Comparison of ENCODE assay signal across 9 mouse cellular contexts in genomic region chr1:156074575-156074974, GRCm38 (mm10). TPM values are rescaled to one million over a fixed set of nuclear protein-coding genes. Genes with fewer than 3 reads are reported as not detected.
DNase-seq lines count a peak whose midpoint lies in the region; ATAC-seq and TF ChIP-seq lines count a peak whose summit lies in the region.
"Had no signal": no experiment of that assay in that cellular context is flagged by ENCODE, and none has a peak within 500 bp of the region (broad histone marks: within the 10 kb centered on the region; RNA-seq: fewer than 3 reads in every experiment).

No protein-coding gene starts in this region.

- peak; percentile 41 for DNase-seq in forebrain, embryonic 10.5 days (ENCODE audit: extremely low spot score, low spot score)
- DNase-seq in forebrain, postnatal 0 days = no peak
- peak; percentile 55 for DNase-seq in neural tube, embryonic 10.5 days (ENCODE audit: extremely low spot score, low spot score)
- DNase-seq in kidney, postnatal 14 days = peak; percentile 73
- DNase-seq in neural tube, embryonic 11.5 days (ENCODE audit: low spot score) = peak; percentile 28
- DNase-seq in urinary bladder, postnatal 36 days (ENCODE audit: low spot score in 2 of 2) = no peak
- DNase-seq in cerebellum, postnatal 14 days = no peak

- H3K9ac ChIP-seq in forebrain, postnatal 0 days = no peak overlapping the region
- no peak overlapping the region for H3K9ac ChIP-seq in neural tube, embryonic 15.5 days (replicated peaks)
- no peak overlapping the region for H3K9ac ChIP-seq in neural tube, embryonic 11.5 days (ENCODE audit: low read length)
- H3K9ac ChIP-seq: midbrain, embryonic 15.5 days had no signal

- peaks cover 42% of the 10 kb centered on the region for H3K4me1 ChIP-seq in forebrain, embryonic 10.5 days
- H3K4me1 ChIP-seq in forebrain, postnatal 0 days (ENCODE audit: insufficient read depth) = no peaks in the 10 kb centered on the region
- H3K4me1 ChIP-seq in neural tube, embryonic 15.5 days = no peaks in the 10 kb centered on the region
- no peaks in the 10 kb centered on the region for H3K4me1 ChIP-seq in neural tube, embryonic 11.5 days (ENCODE audit: control insufficient read depth, insufficient read depth, low read length)
- H3K4me1 ChIP-seq: midbrain, embryonic 15.5 days had no signal

- WGBS in forebrain, embryonic 10.5 days = 63% methylated on average over 8 of the region's 8 CpGs
- 81% methylated on average over 8 of the region's 8 CpGs for WGBS in forebrain, postnatal 0 days
- 70% methylated on average over 8 of the region's 8 CpGs for WGBS in neural tube, embryonic 15.5 days
- WGBS in neural tube, embryonic 11.5 days = 42% methylated on average over 8 of the region's 8 CpGs

- no peak overlapping the region for H3K4me3 ChIP-seq in forebrain, embryonic 10.5 days
- no peak overlapping the region for H3K4me3 ChIP-seq in forebrain, postnatal 0 days (ENCODE audit: low read depth, low read length)
- H3K4me3 ChIP-seq in neural tube, embryonic 15.5 days (replicated peaks) = no peak overlapping the region
- H3K4me3 ChIP-seq in neural tube, embryonic 11.5 days (ENCODE audit: low read depth, low read length) = no peak overlapping the region
- H3K4me3 ChIP-seq: midbrain, embryonic 15.5 days had no signal

- no peaks in the 10 kb centered on the region for H3K27me3 ChIP-seq in forebrain, embryonic 10.5 days (ENCODE audit: poor library complexity, severe bottlenecking)
- no peaks in the 10 kb centered on the region for H3K27me3 ChIP-seq in forebrain, postnatal 0 days (ENCODE audit: insufficient read depth, low read length)
- H3K27me3 ChIP-seq in neural tube, embryonic 15.5 days (replicated peaks) = no peaks in the 10 kb centered on the region
- no peaks in the 10 kb centered on the region for H3K27me3 ChIP-seq in neural tube, embryonic 11.5 days (ENCODE audit: control insufficient read depth, insufficient read depth, low read length)
- H3K27me3 ChIP-seq: midbrain, embryonic 15.5 days had no signal

- no peak for ATAC-seq in forebrain, postnatal 0 days
- no peak for ATAC-seq in neural tube, embryonic 15.5 days (ENCODE audit: low FRiP score)
- ATAC-seq in neural tube, embryonic 11.5 days (ENCODE audit: insufficient read depth, low FRiP score, low TSS enrichment) = no peak
- ATAC-seq: midbrain, embryonic 15.5 days had no signal

- no peak overlapping the region for H3K4me2 ChIP-seq in forebrain, postnatal 0 days (ENCODE audit: low read depth)
- no peak overlapping the region for H3K4me2 ChIP-seq in neural tube, embryonic 15.5 days
- no peak overlapping the region for H3K4me2 ChIP-seq in neural tube, embryonic 11.5 days (ENCODE audit: low read depth)
- H3K4me2 ChIP-seq: midbrain, embryonic 15.5 days had no signal

- no peak for TF ChIP-seq CTCF in forebrain, postnatal 0 days (IDR thresholded peaks at IDR 0.05; ENCODE audit: low read depth)

- no peaks in the 10 kb centered on the region for H3K36me3 ChIP-seq in forebrain, embryonic 10.5 days (replicated peaks)
- H3K36me3 ChIP-seq in forebrain, postnatal 0 days (ENCODE audit: insufficient read depth) = no peaks in the 10 kb centered on the region
- H3K36me3 ChIP-seq in neural tube, embryonic 15.5 days = no peaks in the 10 kb centered on the region
- H3K36me3 ChIP-seq in neural tube, embryonic 11.5 days (ENCODE audit: control insufficient read depth, insufficient read depth, low read length) = no peaks in the 10 kb centered on the region
- H3K36me3 ChIP-seq: midbrain, embryonic 15.5 days had no signal

- H3K9me3 ChIP-seq in forebrain, embryonic 10.5 days = no peaks in the 10 kb centered on the region
- H3K9me3 ChIP-seq in forebrain, postnatal 0 days (ENCODE audit: low read length) = no peaks in the 10 kb centered on the region
- no peaks in the 10 kb centered on the region for H3K9me3 ChIP-seq in neural tube, embryonic 15.5 days (replicated peaks)
- H3K9me3 ChIP-seq in neural tube, embryonic 11.5 days (ENCODE audit: control insufficient read depth, low read length) = no peaks in the 10 kb centered on the region
- H3K9me3 ChIP-seq: midbrain, embryonic 15.5 days had no signal

- peak overlapping the region; percentile 12; the same call in 1 of the 2 replicates for H3K27ac ChIP-seq in forebrain, embryonic 10.5 days
- no peak overlapping the region for H3K27ac ChIP-seq in forebrain, postnatal 0 days (ENCODE audit: low read depth, low read length)
- H3K27ac ChIP-seq in neural tube, embryonic 15.5 days (replicated peaks) = no peak overlapping the region
- H3K27ac ChIP-seq in neural tube, embryonic 11.5 days (ENCODE audit: low read depth, low read length) = no peak overlapping the region
- H3K27ac ChIP-seq: midbrain, embryonic 15.5 days had no signal

RNA-seq across cellular contexts. Expression of gene Tor1aip1, which starts 38.3 kb away (rescaled TPM):
- 39.0 and 42.2 TPM in 2 replicates for polyA plus RNA-seq in forebrain, embryonic 10.5 days (2016; fragmentation: Nextera tagmentation; extraction: Ambion mirVana)
- 15.4 and 23.1 TPM in 2 replicates for total RNA-seq in forebrain, postnatal 0 days (2014; rRNA removed)
- polyA plus RNA-seq in forebrain, postnatal 0 days (2015; fragmentation: Nextera tagmentation; extraction: Ambion mirVana) = 19.3 and 20.4 TPM in 2 replicates
- 20.4 and 22.6 TPM in 2 replicates for polyA plus RNA-seq in neural tube, embryonic 15.5 days (2015; fragmentation: Nextera tagmentation; extraction: Ambion mirVana)
- 32.6 and 40.6 TPM in 2 replicates for polyA plus RNA-seq in neural tube, embryonic 11.5 days (2014; fragmentation: Nextera tagmentation; extraction: Ambion mirVana)

RNA-seq across cellular contexts. Expression of gene Tor1aip2, which starts 39.4 kb away (rescaled TPM):
- 104 and 108 TPM in 2 replicates for polyA plus RNA-seq in forebrain, embryonic 10.5 days (2016; fragmentation: Nextera tagmentation; extraction: Ambion mirVana)
- 56.0 and 60.8 TPM in 2 replicates for total RNA-seq in forebrain, postnatal 0 days (2014; rRNA removed)
- 43.3 and 50.3 TPM in 2 replicates for polyA plus RNA-seq in forebrain, postnatal 0 days (2015; fragmentation: Nextera tagmentation; extraction: Ambion mirVana)
- 60.0 and 75.9 TPM in 2 replicates for polyA plus RNA-seq in neural tube, embryonic 15.5 days (2015; fragmentation: Nextera tagmentation; extraction: Ambion mirVana)
- 116 and 125 TPM in 2 replicates for polyA plus RNA-seq in neural tube, embryonic 11.5 days (2014; fragmentation: Nextera tagmentation; extraction: Ambion mirVana)

Comparison
In these comparisons a context has a peak if more than half of its experiments do, and no peak if none do; other contexts are left out.
1. DNase-seq: peak in forebrain, embryonic 10.5 days (single experiment), neural tube, embryonic 10.5 days (single experiment), kidney, postnatal 14 days (single experiment) and neural tube, embryonic 11.5 days (single experiment); none in forebrain, postnatal 0 days (single experiment), urinary bladder, postnatal 36 days (0 of 2) and cerebellum, postnatal 14 days (0 of 2).